Mouse (Mus musculus) midbrain, postnatal 0 days (tissue): ENCODE measurements around the gene Cpm. TPM values are rescaled to one million over a fixed set of nuclear protein-coding genes. Genes with fewer than 3 reads are reported as not detected.

ENCODE experiments used
- ATAC-seq: fragments of 200-750 bp; cut with Nextera tagmentation; 2 replicates; pipeline ENCODE4 v1.8.0; 2017; ENCODE audit warnings: moderate number of reproducible peaks, mild to moderate bottlenecking, moderate TSS enrichment, moderate library complexity; ENCODE audit not compliant: low FRiP score
- DNase-seq: peaks from one replicate; pipeline ENCODE4 v3.0.0-alpha.2; 2015; ENCODE audit warnings: low spot score
- H3K27ac ChIP-seq: fragments of 300-500 bp; sonication (generic); 2 replicates; pipeline ENCODE4 v1.5.1; 2014; ENCODE audit warnings: low read depth, mild to moderate bottlenecking, low read length, mixed read lengths
- H3K27me3 ChIP-seq: fragments of 300-500 bp; sonication (generic); 2 replicates; pipeline ENCODE4 v1.6.1; 2014; ENCODE audit warnings: low read length, control low read depth, mixed read lengths; ENCODE audit not compliant: insufficient read depth
- H3K36me3 ChIP-seq: fragments of 300-500 bp; sonication (generic); 2 replicates; pipeline ENCODE4 v1.6.1; 2014; ENCODE audit warnings: low read length, control low read depth, mixed read lengths; ENCODE audit not compliant: insufficient read depth
- H3K4me1 ChIP-seq: fragments of 300-500 bp; sonication (generic); 2 replicates; pipeline ENCODE4 v1.6.1; 2014; ENCODE audit warnings: mild to moderate bottlenecking, control low read depth, antibody characterized with exemption, low read length, mixed read lengths; ENCODE audit not compliant: insufficient read depth
- H3K4me2 ChIP-seq: fragments of 300-500 bp; sonication (generic); 2 replicates; pipeline ENCODE4 v1.6.1; 2014; ENCODE audit warnings: low read depth, mild to moderate bottlenecking, low read length, mixed read lengths; ENCODE audit not compliant: poor library complexity, severe bottlenecking
- H3K4me3 ChIP-seq: fragments of 300-500 bp; sonication (generic); 2 replicates; pipeline ENCODE4 v1.5.1; 2014; ENCODE audit warnings: low read depth, mild to moderate bottlenecking, low read length, moderate library complexity
- H3K9ac ChIP-seq: fragments of 300-500 bp; sonication (generic); replicated peaks from 2 replicates; pipeline ENCODE4 v1.6.1; 2014; ENCODE audit warnings: mild to moderate bottlenecking, low read length, moderate library complexity, mixed read lengths; ENCODE audit not compliant: poor library complexity, severe bottlenecking
- H3K9me3 ChIP-seq: fragments of 300-500 bp; sonication (generic); 2 replicates; pipeline ENCODE4 v1.6.1; 2016; ENCODE audit warnings: low read length, control low read depth
- CTCF ChIP-seq: IDR thresholded peaks from 2 replicates; pipeline ENCODE4 v1.5.1; 2016; ENCODE audit warnings: antibody characterized with exemption, mild to moderate bottlenecking
- WGBS: fragments of 180-500 bp; shearing (Covaris S2); extraction: QIAGEN DNeasy Blood & Tissue Kit; methylation state at CpG from one replicate; pipeline ENCODE4 v1.1.7; 2014; 5-methylcytosine and 5-hydroxymethylcytosine counted together
- polyA plus RNA-seq: library from polyadenylated mRNA; unstranded; fragments of >200 nt; fragmentation: Nextera tagmentation; extraction: Ambion mirVana; gene quantifications from 2 replicates; pipeline ENCODE4 v1.2.1, GENCODE M21; 2015
- total RNA-seq: library from RNA; depleted of rRNA; stranded (reverse); fragments of >200 nt; gene quantifications from 2 replicates; pipeline ENCODE4 v1.2.3, GENCODE M21; 2014

Gene Cpm
- total and polyA plus RNA-seq, 2 experiments from 2014 or later = 3.9 to 7.9 TPM

DNA sequence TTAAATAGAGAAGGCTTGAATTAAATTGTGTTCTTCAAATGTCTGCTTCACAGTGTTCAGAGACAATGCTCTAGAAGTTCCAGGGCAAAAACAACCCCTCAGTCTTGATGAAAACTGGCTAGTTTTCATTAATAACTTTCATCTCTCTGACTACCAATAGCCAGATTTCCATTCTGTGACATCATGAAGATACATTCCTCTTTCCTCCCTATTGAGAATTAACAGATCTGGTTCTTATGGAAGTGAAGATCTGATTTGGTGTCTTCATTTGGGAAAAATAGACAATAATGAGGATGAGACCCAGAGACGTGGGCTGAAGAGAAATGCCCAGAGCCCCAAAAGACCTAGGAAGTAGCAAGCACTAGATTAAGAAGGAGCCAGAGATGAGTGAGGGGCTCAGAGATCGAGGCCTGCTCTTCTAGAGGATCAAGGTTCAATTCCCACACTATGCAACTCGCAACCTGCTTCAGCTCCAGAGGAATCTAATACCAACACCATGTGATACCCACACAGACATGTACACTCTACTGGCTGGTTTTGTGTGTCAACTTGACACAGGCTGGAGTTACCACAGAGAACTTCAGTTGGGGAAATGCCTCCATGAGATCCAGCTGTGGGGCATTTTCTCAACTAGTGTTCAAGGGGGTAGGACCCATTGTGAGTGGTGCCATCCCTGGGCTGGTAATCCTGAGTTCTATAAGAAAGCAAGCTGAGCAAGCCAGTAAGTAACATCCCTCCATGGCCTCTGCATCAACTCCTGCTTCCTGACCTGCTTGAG, 11.5 kb upstream of the Cpm start:
- DNase-seq (no peak), ATAC-seq (no peak)
- no peaks in the 10 kb centered on the region for H3K9me3 ChIP-seq
- WGBS = 80% methylated on average over 3 of the region's 3 CpGs
- H3K36me3 ChIP-seq = no peaks in the 10 kb centered on the region
- H3K27me3 ChIP-seq = no peaks in the 10 kb centered on the region
- no peak overlapping the region for H3K27ac ChIP-seq
- no peaks in the 10 kb centered on the region for H3K4me1 ChIP-seq
- H3K9ac ChIP-seq = no peak overlapping the region
- no peak overlapping the region for H3K4me2 ChIP-seq
- H3K4me3 ChIP-seq = no peak overlapping the region
- no peak for TF ChIP-seq CTCF

- TF ChIP-seq CTCF = no peak
- no peak for ATAC-seq
- H3K4me3 ChIP-seq = no peak overlapping the region
- 85% methylated on average over 27 of the region's 27 CpGs for WGBS
- H3K9me3 ChIP-seq = no peaks in the 10 kb centered on the region
- no peaks in the 10 kb centered on the region for H3K27me3 ChIP-seq
- H3K4me1 ChIP-seq = no peaks in the 10 kb centered on the region
- DNase-seq = no peak
- no peak overlapping the region for H3K4me2 ChIP-seq
- H3K9ac ChIP-seq = no peak overlapping the region
- no peaks in the 10 kb centered on the region for H3K36me3 ChIP-seq
- no peak overlapping the region for H3K27ac ChIP-seq
Observed at GRCm38 (mm10) chr10:117619041-117619861, 10.0 kb upstream of the Cpm start.

DNA sequence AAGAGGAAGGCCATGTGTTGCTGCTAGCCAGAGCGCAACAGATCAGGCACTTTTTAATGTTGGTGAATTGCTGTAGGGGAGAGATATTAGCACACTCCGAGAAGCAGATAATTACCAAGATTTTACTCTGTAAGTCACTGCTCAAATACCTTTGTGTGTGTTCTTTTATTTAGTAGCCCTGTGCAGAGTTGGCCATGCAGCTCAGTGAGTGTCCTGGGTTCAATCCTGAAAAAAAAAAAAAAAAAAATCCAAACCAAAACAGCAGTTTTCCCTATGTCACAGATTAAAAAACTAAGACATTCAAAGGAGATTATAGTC, 9.5 kb upstream of the Cpm start:
- Histone ChIP-seq H3K4me2 (no peak overlapping the region), H3K9me3 (no peaks in the 10 kb centered on the region), H3K4me1 (no peaks in the 10 kb centered on the region), H3K9ac (no peak overlapping the region), H3K27me3 (no peaks in the 10 kb centered on the region), H3K36me3 (no peaks in the 10 kb centered on the region), H3K27ac (no peak overlapping the region), H3K4me3 (no peak overlapping the region)
- WGBS = 76% methylated on average over 2 of the region's 2 CpGs
- DNase-seq (no peak), ATAC-seq (no peak)
- no peak for TF ChIP-seq CTCF

DNA sequence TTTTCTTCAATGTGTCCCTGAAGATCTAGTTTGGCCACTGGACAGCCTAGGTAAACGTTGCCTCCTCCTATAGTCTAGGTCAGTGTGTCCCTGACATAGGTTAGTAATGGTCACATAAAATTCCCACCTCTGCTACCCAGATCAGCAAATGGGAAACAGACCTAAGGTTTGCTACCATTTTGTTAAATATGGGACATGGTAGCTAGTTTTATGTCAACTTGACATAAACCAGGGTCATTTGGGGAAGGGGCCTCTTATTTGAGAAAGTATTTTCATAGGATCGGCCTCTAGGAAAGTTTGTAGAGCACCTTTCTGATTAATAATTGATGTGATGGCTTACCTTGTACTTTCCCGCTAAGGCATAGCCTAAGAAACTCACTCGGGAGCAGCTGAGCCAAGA, 8.8 kb upstream of the Cpm start:
- DNase-seq = no peak
- H3K4me1 ChIP-seq = no peaks in the 10 kb centered on the region
- 88% methylated on average over 4 of the region's 4 CpGs for WGBS
- H3K27me3 ChIP-seq = no peaks in the 10 kb centered on the region
- no peak for ATAC-seq
- H3K36me3 ChIP-seq = no peaks in the 10 kb centered on the region
- H3K9me3 ChIP-seq = no peaks in the 10 kb centered on the region
- H3K4me2 ChIP-seq = no peak overlapping the region
- no peak overlapping the region for H3K27ac ChIP-seq
- no peak for TF ChIP-seq CTCF
- H3K9ac ChIP-seq = no peak overlapping the region
- H3K4me3 ChIP-seq = no peak overlapping the region

GRCm38 (mm10) chr10:117620934-117621501, 8.3 kb upstream of the Cpm start:
- no peak overlapping the region for H3K4me3 ChIP-seq
- no peaks in the 10 kb centered on the region for H3K9me3 ChIP-seq
- no peak overlapping the region for H3K27ac ChIP-seq
- no peak for DNase-seq
- no peaks in the 10 kb centered on the region for H3K27me3 ChIP-seq
- 86% methylated on average over 3 of the region's 3 CpGs for WGBS
- no peak for ATAC-seq
- TF ChIP-seq CTCF = no peak
- H3K4me2 ChIP-seq = no peak overlapping the region
- H3K9ac ChIP-seq = no peak overlapping the region
- H3K36me3 ChIP-seq = no peaks in the 10 kb centered on the region
- no peaks in the 10 kb centered on the region for H3K4me1 ChIP-seq
